Mouse (Mus musculus): Measurements from ENCODE around the gene Duox1. TPM values are rescaled to one million over a fixed set of nuclear protein-coding genes. Genes with fewer than 3 reads are reported as not detected.

Duox1 gene
- polyA plus RNA-seq, 1 experiment: not detected

DNA sequence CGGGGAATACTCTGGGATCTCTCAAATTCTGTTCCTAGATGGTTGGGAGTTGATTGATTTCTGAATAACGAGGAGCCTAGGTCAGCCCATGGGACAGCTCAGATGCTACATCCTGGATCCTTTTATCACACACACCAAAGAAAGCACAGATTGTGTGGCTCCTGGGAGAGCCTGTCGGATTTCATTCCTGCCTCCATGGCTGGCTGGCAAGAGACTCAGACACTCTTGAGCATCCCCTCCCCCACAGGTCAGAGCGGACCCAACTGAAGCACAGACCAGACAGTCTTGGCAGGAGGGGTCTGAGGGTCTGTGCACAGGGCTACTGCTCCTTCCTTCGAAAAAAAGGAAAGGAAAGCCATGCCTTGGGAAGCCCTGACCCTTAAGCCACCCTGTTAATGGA lies 51.2 kb downstream of the Duox1 start:
- Histone ChIP-seq H3K27ac (ENCODE audit: insufficient read depth, low read depth, low read length) (no peak overlapping the region), H3K4me1 (ENCODE audit: control insufficient read depth, insufficient read depth, low read length) (peaks cover 24% of the 10 kb centered on the region), H3K4me3 (ENCODE audit: insufficient read depth, low read depth, low read length) (no peak overlapping the region)
- WGBS: 68% methylated on average over 5 of the region's 5 CpGs
- TF ChIP-seq CTCF (IDR thresholded peaks at IDR 0.05; ENCODE audit: insufficient read depth, low read depth, low read length) (no peak), POLR2A (IDR thresholded peaks at IDR 0.05; ENCODE audit: insufficient read depth, low read depth, low read length) (no peak)

DNA sequence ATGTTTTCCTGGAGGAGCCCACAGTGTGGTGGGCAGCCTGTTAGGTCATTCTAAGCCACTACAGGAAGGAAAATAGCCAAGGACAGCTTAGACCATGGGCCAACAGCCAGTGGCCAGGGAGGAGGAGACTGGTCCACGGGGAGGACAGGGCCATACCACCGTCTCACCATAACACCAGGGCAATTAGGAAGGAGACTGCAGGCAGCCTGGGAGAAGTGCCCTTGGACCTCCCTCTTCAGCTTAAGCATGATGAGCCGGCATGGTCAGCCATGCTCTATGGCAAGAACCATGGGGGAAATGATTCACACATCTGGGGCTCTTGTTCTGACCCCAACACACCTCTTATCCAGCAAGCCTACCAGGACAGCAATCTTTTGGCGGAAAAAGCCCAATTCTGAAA lies 51.7 kb downstream of the Duox1 start:
- H3K27ac ChIP-seq (ENCODE audit: insufficient read depth, low read depth, low read length): no peak overlapping the region
- TF ChIP-seq CTCF (IDR thresholded peaks at IDR 0.05; ENCODE audit: insufficient read depth, low read depth, low read length) (no peak), POLR2A (IDR thresholded peaks at IDR 0.05; ENCODE audit: insufficient read depth, low read depth, low read length) (no peak)
- whole genome bisulfite sequencing: 75% methylated on average over 4 of the region's 4 CpGs
- H3K4me3 ChIP-seq (ENCODE audit: insufficient read depth, low read depth, low read length): no peak overlapping the region
- peaks cover 24% of the 10 kb centered on the region for H3K4me1 ChIP-seq (ENCODE audit: control insufficient read depth, insufficient read depth, low read length)

DNA sequence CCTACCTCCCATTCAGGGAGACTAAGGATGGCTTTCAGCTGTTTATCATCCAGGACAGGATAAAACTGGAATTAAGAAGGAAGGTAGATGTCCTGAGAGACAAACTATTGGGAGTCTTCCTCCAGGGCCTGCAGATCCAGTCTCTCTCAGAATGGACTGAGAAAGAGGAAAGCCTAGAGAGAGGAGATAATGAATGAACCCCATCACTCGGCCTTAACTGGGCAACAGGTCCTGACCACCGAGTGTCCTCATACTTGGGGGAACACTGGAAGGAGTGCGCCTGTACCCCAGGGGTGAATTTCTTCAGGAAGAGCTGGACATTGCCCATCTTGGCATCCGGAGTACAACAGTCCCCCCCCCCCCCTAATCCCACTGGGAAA lies 52.2 kb downstream of the Duox1 start:
- Histone ChIP-seq H3K4me1 (ENCODE audit: control insufficient read depth, insufficient read depth, low read length) (peaks cover 24% of the 10 kb centered on the region), H3K27ac (ENCODE audit: insufficient read depth, low read depth, low read length) (no peak overlapping the region), H3K4me3 (ENCODE audit: insufficient read depth, low read depth, low read length) (peak overlapping the region; percentile 79)
- WGBS: 33% methylated on average over 4 of the region's 4 CpGs
- TF ChIP-seq CTCF (IDR thresholded peaks at IDR 0.05; ENCODE audit: insufficient read depth, low read depth, low read length) (no peak), POLR2A (IDR thresholded peaks at IDR 0.05; ENCODE audit: insufficient read depth, low read depth, low read length) (no peak)

DNA sequence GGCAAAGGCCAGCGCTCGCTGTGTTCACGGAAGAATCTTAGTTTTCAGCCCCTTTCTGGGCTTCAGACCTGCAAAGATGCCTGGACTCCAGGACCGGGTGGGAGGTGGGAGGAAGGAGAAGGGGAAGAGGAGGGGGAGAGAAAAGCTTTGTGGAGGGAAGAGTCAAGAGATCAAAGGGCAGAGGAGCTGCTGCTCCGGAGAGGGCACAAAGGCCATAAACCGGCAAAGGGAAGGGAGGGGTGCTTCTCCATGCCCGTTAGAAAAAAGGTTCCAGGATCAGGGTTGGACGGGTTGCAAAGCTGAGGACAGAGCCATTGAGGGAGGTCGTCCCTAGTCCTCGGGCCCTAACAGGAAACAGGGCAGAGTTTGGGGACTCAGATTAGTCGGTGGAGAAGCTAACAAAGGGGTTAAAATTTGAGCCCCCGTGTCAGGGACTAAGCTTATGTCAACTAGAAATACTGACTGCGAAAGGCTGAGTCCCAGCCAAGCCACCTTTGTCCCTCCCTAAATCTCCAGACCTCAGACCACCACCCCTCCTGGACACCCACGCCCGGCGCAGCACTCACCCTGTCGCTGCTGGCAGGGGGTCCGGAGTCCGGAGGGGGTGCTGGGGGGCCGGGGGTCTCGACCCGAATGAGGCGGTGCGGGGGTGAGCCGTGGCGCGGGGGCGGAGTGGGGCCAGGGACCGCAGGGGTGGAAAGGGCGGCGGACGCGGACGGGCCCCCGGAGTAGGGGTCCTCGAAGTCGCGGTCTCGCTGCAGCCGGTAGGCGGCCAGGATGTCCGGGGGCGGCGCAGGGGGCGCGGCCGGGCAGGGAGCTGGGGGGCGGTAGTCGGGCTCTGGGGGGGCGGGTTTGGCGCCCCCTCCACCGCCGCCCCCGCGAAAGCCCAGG lies 52.9 kb downstream of the Duox1 start:
- 4% methylated on average over 48 of the region's 55 CpGs for WGBS

DNA sequence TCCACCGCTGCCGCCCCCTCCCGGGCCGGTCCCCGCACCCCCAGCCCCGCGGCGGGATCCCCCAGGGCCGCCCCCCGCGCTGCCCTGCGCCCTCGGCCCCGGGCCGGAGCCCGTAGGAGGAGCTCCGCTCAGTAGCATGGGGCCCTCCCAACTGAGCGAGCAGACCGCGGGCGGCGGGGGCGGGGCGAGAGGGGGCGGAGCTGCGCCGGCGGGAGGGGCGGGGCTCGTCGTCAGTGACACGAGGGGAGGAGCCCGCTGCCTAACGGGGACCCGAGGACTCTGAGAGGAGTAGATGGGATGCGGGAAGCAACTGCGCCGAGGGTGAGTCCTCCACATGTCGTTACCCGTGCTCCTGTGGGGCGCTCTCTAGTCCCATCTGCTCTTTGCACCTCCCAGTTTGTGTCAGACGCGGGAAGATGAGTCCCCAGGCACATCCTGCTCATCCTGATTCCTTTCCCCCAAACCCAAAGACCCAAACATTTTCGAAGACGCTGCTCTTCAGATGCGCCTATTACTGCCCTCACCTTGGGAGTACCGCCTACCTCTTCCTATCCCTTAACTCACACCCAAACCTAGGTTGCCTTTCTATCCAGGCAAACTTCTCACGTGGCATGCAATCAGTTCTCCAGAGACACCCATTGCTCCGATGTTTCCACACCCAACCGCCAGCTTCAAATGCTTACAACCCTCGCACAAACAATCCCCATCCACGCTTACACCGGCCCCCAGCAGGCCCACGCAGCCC lies 53.7 kb downstream of the Duox1 start, which contains the start of gene Shf:
Gene Shf, minus strand, starts transcription at position 168 of the 745 bp plus-strand sequence.
- peaks cover 24% of the 10 kb centered on the region for H3K4me1 ChIP-seq (ENCODE audit: control insufficient read depth, insufficient read depth, low read length)
- H3K4me3 ChIP-seq (ENCODE audit: insufficient read depth, low read depth, low read length): peak within 1 kb of the TSS; percentile 79
- H3K27ac ChIP-seq (ENCODE audit: insufficient read depth, low read depth, low read length): 0 out of 2 replicates have a peak within 1 kb of the TSS, but pooled peaks have one; percentile 16
- under 1% methylated on average over 51 of the region's 54 CpGs for WGBS
- peak; percentile 58 for TF ChIP-seq POLR2A (IDR thresholded peaks at IDR 0.05; ENCODE audit: insufficient read depth, low read depth, low read length)
- TF ChIP-seq CTCF (IDR thresholded peaks at IDR 0.05; ENCODE audit: insufficient read depth, low read depth, low read length): no peak

More for the DNA sequence above, 52.9 kb downstream of the Duox1 start:
- peaks cover 24% of the 10 kb centered on the region for H3K4me1 ChIP-seq (ENCODE audit: control insufficient read depth, insufficient read depth, low read length)
- no peak overlapping the region for H3K27ac ChIP-seq (ENCODE audit: insufficient read depth, low read depth, low read length)
- no peak for TF ChIP-seq CTCF (IDR thresholded peaks at IDR 0.05; ENCODE audit: insufficient read depth, low read depth, low read length)
- no peak for TF ChIP-seq POLR2A (IDR thresholded peaks at IDR 0.05; ENCODE audit: insufficient read depth, low read depth, low read length)
- peak overlapping the region; percentile 79 for H3K4me3 ChIP-seq (ENCODE audit: insufficient read depth, low read depth, low read length)

DNA sequence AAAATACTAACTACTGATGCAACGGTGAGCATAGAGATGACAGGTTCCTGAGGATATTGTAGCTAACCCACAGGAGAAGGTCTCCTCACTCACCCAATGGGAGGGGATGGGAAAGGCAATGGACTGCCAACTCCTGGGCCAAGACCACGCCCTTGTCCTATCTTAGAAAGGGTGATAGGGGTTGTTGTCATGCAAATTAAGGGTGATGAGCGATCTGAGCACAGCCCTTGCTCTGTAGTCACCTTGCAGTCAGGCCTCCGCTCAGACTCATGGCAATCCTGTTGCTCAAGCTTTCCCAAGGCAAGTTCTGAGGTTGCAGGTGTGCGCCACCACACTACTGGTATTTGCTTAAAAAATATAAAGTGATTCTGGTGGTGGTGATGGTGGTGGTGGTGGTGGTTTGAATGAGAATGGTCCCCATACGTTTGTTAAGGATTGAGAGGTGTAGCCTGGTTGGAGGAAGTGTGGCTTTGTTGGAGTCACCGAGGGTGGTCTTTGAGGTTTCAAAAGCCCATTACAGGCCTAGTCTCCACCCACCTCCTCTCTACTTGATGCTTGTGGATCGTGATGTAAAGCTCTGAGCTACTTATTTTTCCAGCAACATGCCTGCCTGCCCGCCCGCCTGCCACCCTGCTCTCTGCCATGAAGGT lies 54.8 kb downstream of the Duox1 start:
- no peak for TF ChIP-seq CTCF (IDR thresholded peaks at IDR 0.05; ENCODE audit: insufficient read depth, low read depth, low read length)
- TF ChIP-seq POLR2A (IDR thresholded peaks at IDR 0.05; ENCODE audit: insufficient read depth, low read depth, low read length): no peak
- H3K4me1 ChIP-seq (ENCODE audit: control insufficient read depth, insufficient read depth, low read length): peaks cover 24% of the 10 kb centered on the region
- 70% methylated on average over 10 of the region's 10 CpGs for WGBS
- H3K27ac ChIP-seq (ENCODE audit: insufficient read depth, low read depth, low read length): no peak overlapping the region
- H3K4me3 ChIP-seq (ENCODE audit: insufficient read depth, low read depth, low read length): no peak overlapping the region

DNA sequence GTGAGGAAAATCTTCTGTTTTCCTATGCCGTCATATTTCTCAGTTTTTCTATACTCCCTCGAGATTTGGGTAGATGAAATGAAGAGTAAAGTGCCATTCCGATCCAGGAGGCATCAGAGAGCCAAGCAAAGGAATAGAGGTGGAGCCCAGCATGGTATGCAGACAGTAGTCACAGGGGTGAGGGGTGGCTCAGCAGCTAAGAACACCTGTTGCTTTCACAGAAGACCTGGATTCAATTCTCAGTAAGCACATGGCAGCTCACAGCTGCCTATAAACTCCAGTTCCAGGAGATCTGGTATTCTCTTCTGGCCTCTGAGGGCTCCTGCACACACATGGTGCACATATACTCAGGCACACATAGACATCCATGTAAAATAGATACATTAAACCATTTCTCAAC lies 56.6 kb downstream of the Duox1 start:
- H3K27ac ChIP-seq (ENCODE audit: insufficient read depth, low read depth, low read length): no peak overlapping the region
- H3K4me1 ChIP-seq (ENCODE audit: control insufficient read depth, insufficient read depth, low read length): peaks cover 15% of the 10 kb centered on the region
- TF ChIP-seq CTCF (IDR thresholded peaks at IDR 0.05; ENCODE audit: insufficient read depth, low read depth, low read length): no peak
- TF ChIP-seq POLR2A (IDR thresholded peaks at IDR 0.05; ENCODE audit: insufficient read depth, low read depth, low read length): no peak
- WGBS: 82% methylated on average over 3 of the region's 3 CpGs
- no peak overlapping the region for H3K4me3 ChIP-seq (ENCODE audit: insufficient read depth, low read depth, low read length)

DNA sequence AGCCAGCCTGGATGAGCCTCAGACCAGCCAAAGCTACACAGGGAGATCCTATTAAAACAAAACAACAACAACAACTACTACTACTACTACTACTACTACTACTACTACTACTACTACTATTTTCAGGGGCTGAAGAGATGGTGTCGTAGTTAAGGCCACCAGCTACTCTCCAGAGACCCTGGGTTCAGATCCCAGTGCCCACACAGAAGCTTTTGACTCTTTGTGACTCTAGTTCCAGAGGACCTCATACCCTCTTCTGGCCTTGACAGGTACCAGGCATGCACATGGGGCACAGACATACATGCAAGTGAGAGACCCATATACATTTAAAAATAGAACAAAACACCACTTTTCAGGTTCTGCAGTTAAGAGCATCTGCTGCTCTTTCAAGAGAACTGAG lies 57.1 kb downstream of the Duox1 start:
- Histone ChIP-seq H3K4me1 (ENCODE audit: control insufficient read depth, insufficient read depth, low read length) (peaks cover 12% of the 10 kb centered on the region), H3K27ac (ENCODE audit: insufficient read depth, low read depth, low read length) (no peak overlapping the region), H3K4me3 (ENCODE audit: insufficient read depth, low read depth, low read length) (no peak overlapping the region)
- WGBS: 93% methylated on average over 1 of the region's 1 CpGs
- no peak for TF ChIP-seq CTCF (IDR thresholded peaks at IDR 0.05; ENCODE audit: insufficient read depth, low read depth, low read length)
- TF ChIP-seq POLR2A (IDR thresholded peaks at IDR 0.05; ENCODE audit: insufficient read depth, low read depth, low read length): no peak
